Mouse (Mus musculus) Muller cell, postnatal 12 days (primary cell): ENCODE results near the gene Cntfr.

Source experiments
- DNase-seq: peaks from one replicate; pipeline ENCODE4 v3.0.0-alpha.2; 2015; ENCODE audit errors: inconsistent ontology term

Gene Cntfr

GRCm38 (mm10) chr4:41648627-41649026 lies 48.3 kb downstream of the Cntfr start:
- no peak for DNase-seq

DNA sequence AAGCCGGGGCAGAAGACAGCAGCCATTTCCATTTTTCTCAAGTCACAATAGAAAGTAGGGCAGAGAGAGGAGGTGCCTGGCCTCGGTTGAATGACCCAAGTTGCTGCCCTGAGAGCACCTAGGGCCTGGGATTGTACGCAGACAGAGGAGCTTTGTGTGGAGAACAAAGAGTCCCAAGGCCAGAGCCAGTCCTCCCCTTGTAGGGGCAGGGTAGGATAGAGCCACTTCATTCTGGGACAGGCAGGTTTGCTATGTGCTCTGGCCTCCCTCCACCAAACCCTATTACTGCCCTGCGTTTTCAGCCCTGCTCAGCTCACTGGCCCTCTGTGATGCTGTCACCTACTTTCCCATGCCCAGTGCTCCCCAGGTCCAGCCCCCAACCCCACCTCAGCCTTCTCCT lies 48.7 kb downstream of the Cntfr start:
- DNase-seq = no peak

- no peak for DNase-seq
Observed at GRCm38 (mm10) chr4:41645488-41645887, 51.4 kb downstream of the Cntfr start.

DNA sequence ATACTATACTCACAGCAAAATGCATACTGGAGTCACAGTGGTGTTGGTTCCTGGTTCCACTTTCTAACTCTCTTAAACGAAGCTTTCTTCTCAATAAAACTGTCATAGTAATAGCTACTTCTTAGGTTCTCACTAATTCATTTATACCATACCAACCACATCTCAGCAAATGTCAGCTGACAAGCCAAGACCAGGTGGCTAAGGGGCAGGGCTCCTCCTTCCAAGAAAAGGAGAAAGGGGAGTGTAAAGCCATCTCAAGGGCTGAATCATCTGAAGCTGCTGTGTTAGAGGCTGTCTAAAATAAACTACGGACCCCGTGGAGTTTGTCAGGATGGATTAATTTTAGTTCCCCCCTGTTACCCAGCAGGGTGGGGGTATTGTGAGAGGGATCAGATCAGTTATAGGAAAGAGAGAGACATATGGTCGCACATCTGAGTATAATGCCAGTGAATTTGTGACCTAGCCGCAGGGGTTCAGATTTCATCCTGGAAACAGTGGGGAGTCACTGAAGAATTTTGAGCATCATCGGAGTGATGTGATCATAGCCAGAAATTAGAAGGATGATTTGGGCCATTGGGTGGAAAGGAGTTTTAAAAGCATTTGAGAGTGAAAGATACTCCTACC lies 55.6 kb downstream of the Cntfr start:
- no peak for DNase-seq

- peak; percentile 97 for DNase-seq
Observed at GRCm38 (mm10) chr4:41639913-41640507, 56.9 kb downstream of the Cntfr start, which contains the start of gene Enho. Enho (minus strand) TSS chr4:41640324.

- no peak for DNase-seq
Observed at GRCm38 (mm10) chr4:41639214-41639841, 57.6 kb downstream of the Cntfr start.

DNA sequence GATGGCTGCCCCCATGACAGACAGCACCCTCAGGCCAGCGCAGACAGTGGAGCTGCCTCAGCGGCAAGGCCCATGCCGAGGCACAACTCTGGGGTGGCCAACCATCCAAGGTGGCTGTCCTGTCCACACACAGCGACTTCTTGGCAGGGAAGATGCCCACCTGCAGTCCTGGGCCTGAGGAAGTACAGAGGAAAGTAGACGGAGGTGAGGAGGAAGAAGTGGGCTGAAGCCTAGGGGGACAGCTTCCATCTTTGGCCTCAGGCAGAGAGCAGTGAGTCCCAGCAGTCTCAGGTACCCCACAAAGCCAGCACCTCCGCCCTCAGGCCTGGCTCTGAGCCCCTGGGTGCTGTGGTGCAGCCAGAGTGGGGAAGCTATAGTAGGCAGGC lies 58.1 kb downstream of the Cntfr start:
- no peak for DNase-seq

DNA sequence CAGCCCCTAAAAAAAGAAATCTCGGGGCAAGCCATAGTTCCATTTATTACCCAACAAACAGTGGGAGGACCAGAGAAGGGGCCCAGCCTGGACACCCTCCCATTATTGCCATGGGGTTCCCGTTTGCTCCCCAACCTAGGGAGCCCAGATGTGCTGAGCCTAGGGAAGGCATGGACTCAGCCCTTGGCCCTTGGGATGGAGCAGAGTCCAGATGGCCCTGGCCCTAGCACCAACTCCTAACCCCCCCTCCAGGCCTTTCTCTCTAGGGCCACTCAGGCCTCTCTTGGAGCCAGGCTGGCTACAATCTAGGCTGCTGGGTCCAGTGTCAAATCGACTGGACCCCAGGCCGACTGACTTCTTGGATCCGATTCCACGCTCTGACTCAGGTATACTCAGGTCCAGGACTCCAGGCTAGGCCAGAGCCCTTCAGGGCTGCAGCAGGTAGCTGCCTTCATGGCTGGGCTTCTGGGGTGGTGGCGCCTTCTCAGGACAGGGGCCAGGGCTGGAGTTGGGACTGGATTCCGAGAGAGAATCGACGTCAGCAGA lies 58.6 kb downstream of the Cntfr start:
- no peak for DNase-seq

DNA sequence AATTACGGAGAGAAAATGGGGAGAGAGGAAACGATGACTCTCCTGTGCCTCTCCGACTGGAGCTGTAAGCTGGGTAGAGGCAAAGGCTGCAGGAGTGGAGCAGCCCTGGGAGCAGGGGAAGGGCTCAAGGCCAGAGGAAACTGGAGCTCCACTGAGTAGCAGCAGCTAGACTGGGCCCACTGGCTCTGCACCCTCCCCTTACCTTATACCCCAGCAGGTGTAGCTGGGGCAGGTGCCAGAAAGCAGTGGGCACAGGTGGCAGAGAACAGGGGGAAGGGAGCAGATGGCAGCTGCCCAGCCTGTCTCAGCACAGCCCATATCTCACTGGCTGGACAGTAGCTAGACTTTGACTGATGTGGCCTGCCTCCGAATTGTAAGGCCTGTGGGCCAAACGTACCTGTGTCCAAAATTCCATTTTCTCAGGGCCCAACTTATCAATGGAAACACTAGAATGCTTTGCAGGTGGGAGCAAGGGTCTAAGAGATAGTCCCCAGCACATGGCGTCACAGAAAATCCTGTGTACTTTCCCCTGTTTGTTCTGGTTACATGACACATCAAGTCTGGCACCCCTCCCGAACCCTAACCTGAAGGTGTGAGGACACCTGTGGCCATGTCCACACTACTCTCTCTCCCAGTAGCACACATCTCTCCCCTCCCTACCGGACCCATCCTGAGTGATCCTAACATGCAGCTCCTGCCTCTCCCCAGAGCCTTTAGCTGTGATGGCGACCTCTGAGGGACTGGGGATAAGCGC lies 59.8 kb downstream of the Cntfr start:
- no peak for DNase-seq

DNA sequence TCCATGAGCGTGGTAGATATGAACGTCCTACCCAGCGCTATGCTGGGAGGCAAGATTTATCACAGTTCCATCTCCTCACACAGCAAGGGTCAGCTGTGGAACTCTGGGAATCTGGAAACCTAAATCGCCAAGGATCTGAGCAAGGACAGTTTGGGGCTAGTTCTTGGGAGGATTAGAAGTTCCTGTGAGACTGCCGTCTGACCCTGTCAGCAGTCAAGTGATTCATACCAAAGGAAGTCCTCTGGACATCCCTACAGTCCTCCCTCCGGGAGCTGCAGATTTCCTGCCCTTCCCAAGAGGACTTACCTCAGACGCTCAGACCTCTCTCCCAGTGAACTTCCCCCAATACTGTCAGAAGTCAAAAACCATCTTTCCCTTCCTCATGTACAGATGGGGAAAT lies 60.5 kb downstream of the Cntfr start:
- DNase-seq = no peak

DNA sequence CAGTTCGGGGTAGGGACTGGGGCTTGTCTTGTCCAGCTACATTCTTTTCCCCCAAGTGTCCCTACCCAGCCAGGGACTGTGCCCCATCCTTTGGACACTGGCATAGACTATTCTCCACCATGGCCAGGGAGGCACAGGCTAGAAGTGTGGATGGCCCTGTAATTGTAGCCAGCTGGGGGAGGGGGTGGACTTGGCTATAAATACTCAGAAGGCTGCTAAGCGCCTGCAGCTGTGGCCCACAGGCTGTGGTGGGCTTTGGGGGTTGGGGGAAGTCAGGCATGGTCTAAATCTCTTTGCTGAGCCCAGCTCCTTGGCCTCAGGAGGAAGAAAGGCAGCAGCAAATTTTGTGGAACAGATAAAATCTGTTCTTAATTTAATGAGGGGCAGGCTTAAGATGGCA lies 61.0 kb downstream of the Cntfr start:
- no peak for DNase-seq

DNA sequence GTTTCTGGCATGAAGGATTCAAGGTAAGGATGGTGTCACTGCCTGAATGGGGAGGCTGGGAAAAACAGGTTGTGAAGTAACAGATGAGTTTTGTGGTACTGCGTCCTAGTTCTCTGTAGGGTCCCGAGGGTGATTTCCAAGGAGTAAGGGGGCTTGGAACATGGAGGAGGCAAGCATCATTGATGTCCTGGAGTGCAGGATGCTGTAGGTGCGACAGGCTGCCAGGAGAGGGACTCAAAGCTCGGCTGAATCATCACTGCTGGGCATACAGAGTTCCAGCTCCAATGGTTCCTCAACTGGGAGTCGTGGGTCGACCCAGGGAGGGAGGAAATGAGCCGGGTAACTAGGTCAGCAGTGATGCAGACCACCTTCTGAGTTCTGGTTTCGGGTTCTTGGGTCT lies 61.7 kb downstream of the Cntfr start:
- no peak for DNase-seq

DNA sequence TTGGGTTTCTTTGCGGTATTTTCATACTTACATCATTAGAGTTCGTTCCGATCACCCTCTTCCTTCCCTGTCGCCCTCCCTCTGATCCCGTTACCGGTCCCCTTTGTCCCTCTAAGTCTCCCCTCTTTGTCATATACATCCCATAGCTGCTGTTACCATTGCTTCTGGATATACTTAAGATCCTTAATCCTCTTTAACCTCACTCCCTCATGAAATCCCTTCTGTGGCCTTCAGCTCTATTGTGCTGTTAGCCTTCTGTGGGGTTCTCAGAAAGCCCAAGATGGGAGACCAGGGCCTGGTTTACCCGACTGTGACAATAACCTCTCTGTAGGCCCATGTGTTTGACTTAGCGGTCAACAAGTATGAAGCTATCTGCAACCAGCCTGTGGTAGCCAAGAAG lies 62.3 kb downstream of the Cntfr start:
- DNase-seq = no peak

DNA sequence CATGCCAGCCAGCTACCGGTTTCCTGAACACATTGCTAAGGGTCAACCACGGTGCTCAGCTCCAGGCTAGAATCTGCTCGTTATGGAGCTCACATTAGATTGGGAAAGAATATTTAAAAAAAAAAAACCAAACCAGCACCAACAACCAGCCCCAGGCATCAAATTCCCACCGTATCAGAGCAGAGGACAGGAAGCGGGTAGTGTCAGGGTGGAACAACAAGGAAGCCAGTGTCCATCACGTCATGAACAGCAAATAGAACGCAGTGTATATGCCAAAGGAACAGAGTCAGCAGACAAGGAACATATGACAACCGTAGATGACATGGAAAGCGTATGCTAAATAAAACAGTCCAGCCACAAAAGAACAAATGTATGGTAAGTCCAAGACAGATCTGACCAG lies 63.9 kb downstream of the Cntfr start:
- DNase-seq = no peak

- DNase-seq = peak; percentile 73
Observed at GRCm38 (mm10) chr4:41631390-41631789, 65.5 kb downstream of the Cntfr start.

DNA sequence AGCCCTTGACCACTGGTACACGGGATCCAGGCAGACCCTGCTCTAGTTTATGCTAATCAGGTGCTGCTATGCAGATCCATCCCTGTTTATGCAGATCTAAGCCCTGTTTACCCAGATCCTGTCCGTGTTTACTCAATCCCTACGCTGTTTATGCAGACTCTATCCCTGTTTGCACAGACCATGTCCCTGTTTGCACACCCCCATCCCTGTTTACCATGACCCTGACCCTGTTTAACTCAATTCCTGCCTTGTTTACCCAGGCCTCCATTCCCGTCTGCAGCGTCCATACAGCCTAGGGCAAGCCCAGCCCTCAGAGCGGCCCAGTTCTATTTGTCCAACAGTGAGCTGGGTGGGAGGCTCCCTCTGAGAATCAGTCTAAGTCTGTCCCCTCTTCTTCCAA lies 66.7 kb downstream of the Cntfr start:
- no peak for DNase-seq

GRCm38 (mm10) chr4:41628202-41628927 lies 68.5 kb downstream of the Cntfr start:
- peak; percentile 44 for DNase-seq

- DNase-seq = no peak
Observed at GRCm38 (mm10) chr4:41622071-41622470, 74.8 kb downstream of the Cntfr start.

GRCm38 (mm10) chr4:41618916-41619746 lies 77.8 kb downstream of the Cntfr start:
- peak; percentile 88 for DNase-seq

GRCm38 (mm10) chr4:41615661-41616599 lies 81.0 kb downstream of the Cntfr start:
- peak; percentile 99 for DNase-seq
